Mouse (Mus musculus) WW6 (cell line): ENCODE data around the gene Sfxn4.
"Not testable (repeated sequence)": the region's sequence is repeated elsewhere in the genome, so short reads cannot be mapped to it uniquely, and the experiment has no call there.

Experiments used
- DNase-seq: peaks from one replicate; pipeline ENCODE4 v3.0.0-alpha.2; 2013; ENCODE audit warnings: low read depth, low spot score

Sfxn4 gene

DNA sequence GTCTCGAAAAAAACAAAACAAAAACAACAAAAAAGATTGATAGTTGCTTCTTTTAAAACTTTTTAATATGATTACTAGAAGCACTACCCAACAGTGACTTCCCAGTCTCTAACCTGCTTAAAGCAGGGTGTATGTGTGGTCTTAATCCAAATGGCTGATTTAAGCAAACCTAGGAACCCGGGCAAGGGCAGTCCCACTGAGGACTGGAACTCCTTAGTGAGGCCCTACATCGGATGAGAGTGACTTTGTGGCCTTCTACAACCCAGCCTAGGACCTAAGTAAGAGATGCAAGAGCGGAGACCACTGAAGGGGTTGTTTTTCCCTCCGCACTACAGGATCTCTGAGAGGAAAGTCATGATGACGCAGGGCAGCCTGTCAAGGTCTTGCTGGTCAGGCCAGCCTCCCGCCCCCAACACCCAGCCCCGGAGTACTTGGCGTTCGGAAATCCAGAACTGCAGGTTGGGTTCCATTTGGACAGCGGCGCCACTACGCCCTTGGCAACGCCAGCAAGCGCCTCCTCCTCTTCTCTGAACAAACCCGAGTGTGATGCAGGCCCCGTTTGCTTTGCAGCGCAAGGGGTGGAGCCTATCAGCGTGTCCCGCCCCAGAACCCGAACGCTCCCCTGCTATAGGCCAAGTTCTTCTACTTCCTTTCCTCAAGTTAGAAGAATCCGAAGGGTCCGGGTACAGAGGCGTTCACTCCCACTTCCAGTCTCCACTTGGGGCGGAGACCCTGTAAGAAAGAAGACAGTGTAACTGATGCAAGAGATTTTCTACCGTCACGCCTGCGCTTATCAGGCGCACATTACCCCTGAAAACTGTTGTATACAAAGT is at the start of gene Sfxn4:
TSS of gene Sfxn4 (minus strand) at position 612 of the 833 bp plus-strand sequence.
- DNase-seq, result peak; percentile 92

DNA sequence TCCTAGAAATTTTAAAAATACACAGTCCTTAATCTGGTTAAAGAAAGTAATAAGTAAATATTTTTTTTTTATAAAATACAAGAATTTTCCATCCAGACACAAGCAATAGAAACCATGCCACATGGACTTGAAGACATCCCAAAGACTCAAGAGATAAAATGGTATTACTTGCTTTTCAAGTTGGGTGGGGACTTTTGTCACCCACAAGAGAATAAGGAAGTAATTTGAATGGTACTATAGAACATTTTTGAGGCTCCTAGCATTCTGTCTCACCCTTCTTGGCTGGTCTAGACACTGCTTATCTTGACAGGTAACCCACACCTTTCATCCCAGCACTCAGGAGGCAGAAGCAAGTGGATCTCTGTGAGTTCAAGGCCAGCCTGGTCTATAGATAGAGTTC is 49.0 kb upstream of the Sfxn4 start:
- DNase-seq, result no peak

- no peak for DNase-seq
Observed at GRCm38 (mm10) chr19:60905477-60905876, 44.2 kb upstream of the Sfxn4 start.

- no peak for DNase-seq
Observed at GRCm38 (mm10) chr19:60903971-60904370, 42.7 kb upstream of the Sfxn4 start.

DNA sequence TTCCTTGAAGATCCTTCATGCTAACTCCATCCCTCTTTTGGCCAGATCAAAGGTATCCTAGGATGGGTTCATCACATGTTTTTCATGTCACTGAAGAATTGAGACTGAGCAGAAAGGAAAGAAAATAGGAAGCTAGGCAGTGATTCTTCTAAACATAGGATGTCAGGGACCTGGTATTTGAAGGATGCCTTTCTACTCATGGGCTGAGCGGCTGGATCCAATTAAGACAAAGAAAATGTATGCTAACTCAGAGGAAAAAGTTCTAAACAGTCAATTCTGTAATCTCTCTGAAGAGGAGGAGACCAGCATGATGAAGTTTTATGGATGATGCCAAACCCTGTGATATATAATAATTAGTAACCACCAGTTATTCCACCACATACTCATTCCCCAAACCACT is 41.9 kb upstream of the Sfxn4 start:
- no peak for DNase-seq

- no peak for DNase-seq
Observed at GRCm38 (mm10) chr19:60895251-60895880, 34.1 kb upstream of the Sfxn4 start.

DNA sequence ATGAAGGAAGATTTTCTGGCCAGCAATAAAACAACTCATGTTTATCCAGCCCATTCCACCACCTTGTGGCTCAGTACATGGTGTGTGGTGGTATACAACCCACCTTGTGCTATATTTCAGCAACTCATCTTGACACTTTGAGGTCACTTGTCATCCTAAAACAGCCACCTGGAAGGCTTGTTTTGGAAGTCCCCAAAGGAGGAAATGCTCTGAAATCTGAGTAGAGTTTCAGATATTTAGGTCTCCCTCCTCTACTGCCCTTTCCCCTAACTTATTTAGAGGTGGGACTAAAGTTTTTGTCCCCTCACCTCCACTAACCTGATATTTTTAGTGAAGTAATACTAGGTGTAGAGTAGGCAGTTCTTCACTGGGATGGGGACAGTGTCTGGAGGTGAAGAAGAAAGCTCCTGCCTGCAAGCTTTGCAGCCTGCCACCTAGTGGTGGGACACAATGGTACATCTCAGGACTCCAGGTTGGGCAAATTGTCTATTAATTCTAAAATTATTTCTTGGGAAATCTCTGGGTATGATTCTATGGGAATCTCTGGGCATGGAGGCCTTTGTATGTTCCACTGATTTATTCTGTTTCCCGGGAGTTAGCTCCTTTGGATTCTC is 30.8 kb upstream of the Sfxn4 start:
- DNase-seq, result peak; percentile 38

DNA sequence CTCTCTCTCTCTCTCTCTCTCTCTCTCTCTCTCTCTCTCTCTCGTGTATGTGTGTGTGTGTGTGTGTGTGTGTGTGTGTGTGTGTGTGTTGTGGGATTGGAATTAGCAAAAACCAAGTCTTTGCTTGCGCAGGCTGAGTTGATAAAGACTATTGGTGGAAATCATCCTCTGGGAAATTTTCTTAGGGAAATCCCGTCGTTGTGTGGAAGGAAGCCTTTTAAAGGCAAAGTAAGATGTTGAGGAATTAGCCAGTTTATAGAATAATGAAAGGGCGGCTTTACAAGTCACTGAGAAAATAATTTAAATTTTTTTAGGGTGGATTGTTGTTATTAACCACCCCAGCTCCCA is 29.8 kb upstream of the Sfxn4 start:
- no peak for DNase-seq

GRCm38 (mm10) chr19:60890391-60891122 is 29.3 kb upstream of the Sfxn4 start:
- no peak for DNase-seq

- peak; percentile 84 for DNase-seq
Observed at GRCm38 (mm10) chr19:60889714-60890315, 28.5 kb upstream of the Sfxn4 start, which contains the start of gene Grk5. Gene Grk5, plus strand, starts transcription at chr19:60889749.

DNA sequence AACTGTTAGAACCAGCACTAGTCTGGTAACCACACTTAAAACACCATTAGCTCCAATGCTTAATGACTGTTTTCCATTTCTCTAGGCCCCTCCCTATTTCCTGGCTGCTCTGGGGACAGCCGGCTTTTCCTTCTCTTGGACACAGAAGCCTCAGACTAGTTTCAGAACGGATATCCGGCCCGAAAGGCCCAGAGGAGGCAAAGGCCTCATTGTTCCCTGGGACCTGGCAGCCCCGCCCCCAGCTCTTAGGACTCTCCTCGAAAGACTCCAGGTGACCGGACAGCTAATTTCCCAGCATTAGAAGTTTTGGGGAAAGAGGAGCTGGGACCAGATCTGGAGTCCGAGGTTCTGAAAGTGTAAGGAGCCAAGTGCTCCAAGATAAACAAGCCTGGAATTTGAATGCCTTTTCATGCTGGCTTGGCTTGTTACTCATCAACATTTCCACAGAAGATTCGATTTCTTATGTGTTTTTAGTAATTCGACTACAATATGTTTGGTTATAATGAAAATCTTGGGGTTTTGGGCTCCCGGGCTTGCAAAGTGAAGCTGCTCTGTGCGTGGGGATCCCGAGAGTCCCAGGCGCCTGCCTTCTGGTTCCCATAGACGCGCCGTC is 27.9 kb upstream of the Sfxn4 start:
- DNase-seq, result peak; percentile 43

DNA sequence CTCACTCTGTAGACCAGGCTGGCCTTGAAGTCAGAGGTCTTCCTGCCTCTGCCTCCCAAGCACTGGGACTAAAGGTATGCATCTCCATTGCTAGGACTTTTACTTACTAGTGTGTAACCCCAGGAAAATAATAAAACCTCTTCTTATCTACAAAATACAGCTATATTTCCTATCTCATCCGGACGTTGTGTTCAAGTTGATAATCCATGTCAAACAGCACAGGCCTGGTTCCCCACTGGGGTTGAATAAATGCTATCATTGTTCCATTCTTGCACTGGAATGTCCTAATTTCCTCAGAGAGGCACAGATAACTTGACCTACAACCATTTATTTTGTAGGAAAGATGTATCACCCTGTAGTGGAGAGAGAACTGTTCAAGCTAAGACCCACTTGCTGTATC is 26.4 kb upstream of the Sfxn4 start:
- no peak for DNase-seq

DNA sequence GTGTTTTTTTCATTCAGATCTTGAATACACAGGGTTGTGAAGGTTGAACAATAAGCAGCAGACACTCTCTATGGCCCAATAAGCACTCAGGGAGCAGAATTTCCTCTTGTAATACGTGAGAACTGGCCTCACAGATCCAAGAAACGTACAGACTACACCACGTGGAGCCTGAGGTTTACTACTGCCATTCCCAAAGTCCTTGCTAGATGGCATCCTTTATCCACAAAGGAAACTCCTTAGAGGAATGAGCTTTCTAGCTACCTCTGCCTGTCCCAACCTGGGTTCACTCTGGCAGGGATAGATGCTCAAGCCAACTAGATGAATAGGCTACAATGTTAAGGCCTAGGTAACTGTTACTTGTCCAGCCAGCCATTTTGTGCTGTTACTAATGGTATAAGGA is 21.9 kb upstream of the Sfxn4 start:
- DNase-seq, result no peak

DNA sequence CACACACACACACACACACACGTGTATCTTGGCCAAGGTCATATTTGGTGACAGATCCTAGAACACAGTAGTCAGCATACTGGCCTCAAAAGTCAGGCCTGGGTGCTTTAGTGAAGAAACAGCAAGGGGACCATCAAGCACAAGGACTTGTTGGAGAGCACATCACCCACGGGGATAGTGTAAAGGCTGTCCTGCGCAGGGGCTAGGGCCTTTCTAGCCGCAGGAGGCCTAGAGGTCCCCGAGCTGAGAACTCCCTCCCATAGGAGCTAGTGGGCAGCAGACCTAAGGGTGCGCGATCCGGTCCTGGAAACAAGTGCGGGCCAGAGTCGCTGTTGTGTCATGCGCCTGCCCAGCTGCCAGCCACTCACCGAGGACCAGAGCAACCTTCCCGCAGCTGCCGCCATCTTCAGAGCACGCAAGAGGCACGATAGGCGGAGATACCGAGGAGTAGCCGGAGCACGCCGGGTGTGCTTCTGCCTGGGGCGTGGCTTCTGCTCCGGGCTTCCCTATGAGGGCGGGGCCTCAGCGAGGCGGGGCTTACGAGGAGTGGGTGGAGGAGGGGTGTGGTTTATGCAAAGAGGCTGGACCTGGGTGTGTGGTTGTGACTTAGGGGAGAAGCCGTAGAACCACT is 12.9 kb upstream of the Sfxn4 start, which contains the start of gene Prdx3:
TSS of gene Prdx3 (minus strand) at position 493 of the 631 bp plus-strand sequence.
- DNase-seq, result peak; percentile 91

- DNase-seq, result no peak
Observed at GRCm38 (mm10) chr19:60873501-60873900, 12.2 kb upstream of the Sfxn4 start.

GRCm38 (mm10) chr19:60872272-60872671 is 11.0 kb upstream of the Sfxn4 start:
- DNase-seq, result no peak

GRCm38 (mm10) chr19:60871366-60871765 is 10.1 kb upstream of the Sfxn4 start:
- no peak for DNase-seq

- no peak for DNase-seq
Observed at GRCm38 (mm10) chr19:60870489-60870888, 9.2 kb upstream of the Sfxn4 start.

DNA sequence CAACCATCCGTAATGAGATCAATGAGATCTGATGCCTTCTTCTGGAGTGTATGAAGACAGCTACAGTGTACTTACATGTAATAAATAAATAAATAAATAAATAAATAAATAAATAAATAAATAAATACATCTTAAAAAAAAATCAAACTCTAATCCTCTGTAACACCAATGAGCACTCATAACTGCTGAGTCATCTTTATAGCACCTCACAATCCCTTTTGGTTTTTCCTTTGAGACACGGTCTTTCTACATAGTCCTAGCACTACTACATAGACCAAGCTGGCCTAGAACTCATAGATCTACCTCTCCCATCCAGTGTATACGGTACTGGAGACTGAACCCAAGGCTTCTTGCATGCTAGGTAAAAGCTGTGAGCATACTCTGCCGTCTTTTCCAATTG is 4.9 kb upstream of the Sfxn4 start:
- not testable (repeated sequence) for DNase-seq

DNA sequence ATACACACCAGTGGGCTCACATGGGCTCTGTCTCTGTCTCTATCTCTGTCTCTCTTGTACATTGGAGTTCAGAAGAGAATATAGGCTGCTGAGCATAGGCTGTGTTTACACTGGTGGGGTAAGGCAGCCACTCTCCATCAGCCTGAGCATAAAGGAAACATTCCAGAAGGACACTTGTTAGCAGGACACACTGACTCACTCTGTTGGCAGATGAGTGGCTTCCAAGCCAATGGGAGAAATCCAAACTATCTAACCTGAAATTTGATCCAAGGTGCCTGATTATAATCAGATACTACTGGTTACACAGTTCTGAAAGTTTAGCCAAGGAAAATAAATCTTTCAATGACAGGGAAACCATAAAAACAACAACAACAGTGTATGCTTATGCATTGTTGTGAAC is 15.5 kb downstream of the Sfxn4 start:
- no peak for DNase-seq

DNA sequence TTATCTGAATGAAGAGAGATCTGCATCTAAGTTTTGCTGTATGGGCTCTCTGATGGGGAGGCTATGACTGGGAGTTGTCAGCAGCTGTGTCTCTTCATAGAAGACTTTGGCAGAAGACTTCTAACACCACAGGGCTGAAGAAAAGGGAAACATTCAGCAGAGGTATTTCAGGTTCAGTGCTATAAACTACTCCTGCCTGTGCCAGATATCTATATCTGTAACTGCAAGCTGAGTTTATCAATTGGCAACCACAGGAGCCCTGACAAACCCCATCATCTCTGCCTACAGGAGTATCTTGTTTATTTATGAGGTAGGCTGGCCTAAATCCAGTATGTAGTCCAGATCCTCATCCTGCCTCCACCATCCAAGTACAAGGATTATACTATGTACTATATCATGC is 18.0 kb downstream of the Sfxn4 start:
- no peak for DNase-seq
